Mouse (Mus musculus): ENCODE measurements around the gene Prrg2.

GRCm38 (mm10) chr7:45016761-45017160, 45.7 kb downstream of the Prrg2 start:
- TF ChIP-seq CTCF (IDR thresholded peaks at IDR 0.05; ENCODE audit: low read depth, low read length) (no peak), POLR2A (IDR thresholded peaks at IDR 0.05; ENCODE audit: extremely low read depth, insufficient read depth, low read length) (no peak)

Data from liver, adult 2 months (tissue).